Mouse (Mus musculus): Measurements from ENCODE around the gene Phc2.

DNA sequence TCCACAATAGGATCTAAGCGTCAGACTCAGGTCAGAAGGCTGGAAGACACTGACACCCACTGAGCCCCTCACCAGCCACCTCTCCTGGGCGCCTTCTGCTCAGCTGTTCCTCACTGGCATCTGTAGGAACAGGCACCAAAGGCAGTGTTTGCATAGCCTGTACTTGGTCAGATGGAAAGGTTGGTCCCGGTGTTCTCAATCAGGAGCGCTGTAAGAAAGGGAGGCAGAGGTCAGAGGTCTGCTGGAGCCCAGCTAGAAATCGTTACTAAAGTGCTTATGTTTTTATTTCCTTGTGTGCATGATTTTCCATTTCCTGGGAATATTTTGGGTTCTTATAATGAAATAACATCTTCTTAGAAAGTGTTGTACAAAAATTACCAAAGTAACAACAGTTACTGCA lies 87.4 kb downstream of the Phc2 start:
- TF ChIP-seq CTCF (IDR thresholded peaks at IDR 0.05; ENCODE audit: extremely low read depth, insufficient read length, insufficient replicate concordance, low read depth, low read length) (no peak), POLR2A (IDR thresholded peaks at IDR 0.05; ENCODE audit: low read depth, low read length) (no peak)

All from small intestine, adult 2 months (tissue).